Mouse (Mus musculus): ENCODE measurements around the gene Anks6. TPM values are rescaled to one million over a fixed set of nuclear protein-coding genes. Genes with fewer than 3 reads are reported as not detected.
A peak's percentile ranks its signal among the peaks of the same experiment; 100 is the strongest.

The Anks6 gene
- polyA plus RNA-seq, 1 experiment: 2.8 TPM

- H3K9ac ChIP-seq (ENCODE audit: low read depth, poor library complexity, severe bottlenecking): no peak overlapping the region
- no peak overlapping the region for H3K4me3 ChIP-seq (ENCODE audit: low read depth, low read length)
- TF ChIP-seq EP300 (IDR thresholded peaks at IDR 0.05; ENCODE audit: insufficient read depth, low read depth, low read length): no peak
- TF ChIP-seq CTCF (IDR thresholded peaks at IDR 0.05; ENCODE audit: low read depth, low read length): no peak
- no peak for TF ChIP-seq POLR2A (IDR thresholded peaks at IDR 0.05; ENCODE audit: insufficient read depth, low read length)
- H3K4me1 ChIP-seq (ENCODE audit: control insufficient read depth, insufficient read depth, low read length): no peaks in the 10 kb centered on the region
- no peaks in the 10 kb centered on the region for H3K27me3 ChIP-seq (ENCODE audit: control insufficient read depth, insufficient read depth, low read length, poor library complexity, severe bottlenecking)
- H3K27ac ChIP-seq (ENCODE audit: insufficient read depth, low read length): no peak overlapping the region
- no peaks in the 10 kb centered on the region for H3K36me3 ChIP-seq (ENCODE audit: control insufficient read depth, insufficient read depth, low read length, poor library complexity, severe bottlenecking)
- H3K9me3 ChIP-seq (replicated peaks; ENCODE audit: control insufficient read depth, insufficient read depth, low read length, poor library complexity, severe bottlenecking): peaks cover 2% of the 10 kb centered on the region; the same call in 1 of the 2 replicates
Observed at GRCm38 (mm10) chr4:47050642-47051381, 6.4 kb downstream of the Anks6 start.

GRCm38 (mm10) chr4:47050167-47050566, 7.1 kb downstream of the Anks6 start:
- H3K4me1 ChIP-seq (ENCODE audit: control insufficient read depth, insufficient read depth, low read length): no peaks in the 10 kb centered on the region
- H3K27ac ChIP-seq (ENCODE audit: insufficient read depth, low read length): no peak overlapping the region
- H3K4me3 ChIP-seq (ENCODE audit: low read depth, low read length): no peak overlapping the region
- H3K9me3 ChIP-seq (replicated peaks; ENCODE audit: control insufficient read depth, insufficient read depth, low read length, poor library complexity, severe bottlenecking): no peaks in the 10 kb centered on the region
- no peaks in the 10 kb centered on the region for H3K27me3 ChIP-seq (ENCODE audit: control insufficient read depth, insufficient read depth, low read length, poor library complexity, severe bottlenecking)
- TF ChIP-seq CTCF (IDR thresholded peaks at IDR 0.05; ENCODE audit: low read depth, low read length) (peak; percentile 81), POLR2A (IDR thresholded peaks at IDR 0.05; ENCODE audit: insufficient read depth, low read length) (no peak), EP300 (IDR thresholded peaks at IDR 0.05; ENCODE audit: insufficient read depth, low read depth, low read length) (no peak)
- no peak overlapping the region for H3K9ac ChIP-seq (ENCODE audit: low read depth, poor library complexity, severe bottlenecking)
- no peaks in the 10 kb centered on the region for H3K36me3 ChIP-seq (ENCODE audit: control insufficient read depth, insufficient read depth, low read length, poor library complexity, severe bottlenecking)

- no peaks in the 10 kb centered on the region for H3K36me3 ChIP-seq (ENCODE audit: control insufficient read depth, insufficient read depth, low read length, poor library complexity, severe bottlenecking)
- no peak overlapping the region for H3K9ac ChIP-seq (ENCODE audit: low read depth, poor library complexity, severe bottlenecking)
- no peaks in the 10 kb centered on the region for H3K9me3 ChIP-seq (replicated peaks; ENCODE audit: control insufficient read depth, insufficient read depth, low read length, poor library complexity, severe bottlenecking)
- no peaks in the 10 kb centered on the region for H3K4me1 ChIP-seq (ENCODE audit: control insufficient read depth, insufficient read depth, low read length)
- H3K27ac ChIP-seq (ENCODE audit: insufficient read depth, low read length): no peak overlapping the region
- no peaks in the 10 kb centered on the region for H3K27me3 ChIP-seq (ENCODE audit: control insufficient read depth, insufficient read depth, low read length, poor library complexity, severe bottlenecking)
- TF ChIP-seq CTCF (IDR thresholded peaks at IDR 0.05; ENCODE audit: low read depth, low read length) (no peak), POLR2A (IDR thresholded peaks at IDR 0.05; ENCODE audit: insufficient read depth, low read length) (no peak), EP300 (IDR thresholded peaks at IDR 0.05; ENCODE audit: insufficient read depth, low read depth, low read length) (no peak)
- H3K4me3 ChIP-seq (ENCODE audit: low read depth, low read length): no peak overlapping the region
Observed at GRCm38 (mm10) chr4:47049216-47049615, 8.0 kb downstream of the Anks6 start.

GRCm38 (mm10) chr4:47047765-47048164, 9.5 kb downstream of the Anks6 start:
- TF ChIP-seq CTCF (IDR thresholded peaks at IDR 0.05; ENCODE audit: low read depth, low read length) (no peak), EP300 (IDR thresholded peaks at IDR 0.05; ENCODE audit: insufficient read depth, low read depth, low read length) (no peak), POLR2A (IDR thresholded peaks at IDR 0.05; ENCODE audit: insufficient read depth, low read length) (no peak)

GRCm38 (mm10) chr4:47046974-47047373, 10.3 kb downstream of the Anks6 start:
- H3K27me3 ChIP-seq (ENCODE audit: control insufficient read depth, insufficient read depth, low read length, poor library complexity, severe bottlenecking): no peaks in the 10 kb centered on the region
- TF ChIP-seq CTCF (IDR thresholded peaks at IDR 0.05; ENCODE audit: low read depth, low read length) (peak; percentile 47), POLR2A (IDR thresholded peaks at IDR 0.05; ENCODE audit: insufficient read depth, low read length) (no peak)
- no peak overlapping the region for H3K4me3 ChIP-seq (ENCODE audit: low read depth, low read length)
- H3K9me3 ChIP-seq (replicated peaks; ENCODE audit: control insufficient read depth, insufficient read depth, low read length, poor library complexity, severe bottlenecking): no peaks in the 10 kb centered on the region
- H3K36me3 ChIP-seq (ENCODE audit: control insufficient read depth, insufficient read depth, low read length, poor library complexity, severe bottlenecking): no peaks in the 10 kb centered on the region
- H3K4me1 ChIP-seq (ENCODE audit: control insufficient read depth, insufficient read depth, low read length): no peaks in the 10 kb centered on the region
- H3K9ac ChIP-seq (ENCODE audit: low read depth, poor library complexity, severe bottlenecking): no peak overlapping the region
- H3K27ac ChIP-seq (ENCODE audit: insufficient read depth, low read length): no peak overlapping the region

More at GRCm38 (mm10) chr4:47047765-47048164, 9.5 kb downstream of the Anks6 start:
- Histone ChIP-seq H3K4me1 (ENCODE audit: control insufficient read depth, insufficient read depth, low read length) (no peaks in the 10 kb centered on the region), H3K27ac (ENCODE audit: insufficient read depth, low read length) (no peak overlapping the region), H3K9ac (ENCODE audit: low read depth, poor library complexity, severe bottlenecking) (no peak overlapping the region), H3K36me3 (ENCODE audit: control insufficient read depth, insufficient read depth, low read length, poor library complexity, severe bottlenecking) (no peaks in the 10 kb centered on the region), H3K27me3 (ENCODE audit: control insufficient read depth, insufficient read depth, low read length, poor library complexity, severe bottlenecking) (no peaks in the 10 kb centered on the region), H3K9me3 (replicated peaks; ENCODE audit: control insufficient read depth, insufficient read depth, low read length, poor library complexity, severe bottlenecking) (no peaks in the 10 kb centered on the region), H3K4me3 (ENCODE audit: low read depth, low read length) (no peak overlapping the region)

GRCm38 (mm10) chr4:47043866-47044265, 13.4 kb downstream of the Anks6 start:
- no peaks in the 10 kb centered on the region for H3K27me3 ChIP-seq (ENCODE audit: control insufficient read depth, insufficient read depth, low read length, poor library complexity, severe bottlenecking)
- H3K4me1 ChIP-seq (ENCODE audit: control insufficient read depth, insufficient read depth, low read length): no peaks in the 10 kb centered on the region
- H3K9ac ChIP-seq (ENCODE audit: low read depth, poor library complexity, severe bottlenecking): no peak overlapping the region

More at GRCm38 (mm10) chr4:47043866-47044265, 13.4 kb downstream of the Anks6 start:
- Histone ChIP-seq H3K9me3 (replicated peaks; ENCODE audit: control insufficient read depth, insufficient read depth, low read length, poor library complexity, severe bottlenecking) (no peaks in the 10 kb centered on the region), H3K36me3 (ENCODE audit: control insufficient read depth, insufficient read depth, low read length, poor library complexity, severe bottlenecking) (no peaks in the 10 kb centered on the region), H3K4me3 (ENCODE audit: low read depth, low read length) (no peak overlapping the region), H3K27ac (ENCODE audit: insufficient read depth, low read length) (no peak overlapping the region)
- TF ChIP-seq CTCF (IDR thresholded peaks at IDR 0.05; ENCODE audit: low read depth, low read length) (no peak), POLR2A (IDR thresholded peaks at IDR 0.05; ENCODE audit: insufficient read depth, low read length) (no peak), EP300 (IDR thresholded peaks at IDR 0.05; ENCODE audit: insufficient read depth, low read depth, low read length) (no peak)
